14 mouse cellular contexts compared by ENCODE assay signal in the genomic region with DNA sequence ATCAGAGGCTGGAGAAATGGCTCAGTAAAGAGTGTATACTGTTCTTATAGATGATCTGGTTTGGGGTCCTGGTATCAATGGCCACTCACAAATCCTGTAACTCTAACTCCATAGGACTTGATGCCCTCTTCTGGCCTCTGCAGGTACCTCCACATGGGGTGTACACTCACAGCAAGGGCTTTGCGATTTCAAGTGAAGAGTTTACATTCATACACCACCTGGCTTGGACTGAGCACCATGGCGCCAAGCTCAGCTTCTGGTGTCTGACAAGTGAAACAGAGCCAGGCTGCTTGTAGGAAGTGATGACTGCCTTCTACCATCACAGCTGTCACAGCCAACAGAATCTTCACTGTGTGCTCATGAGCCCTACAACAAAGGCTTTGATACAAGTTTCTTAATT. TPM values are rescaled to one million over a fixed set of nuclear protein-coding genes. Genes with fewer than 3 reads are reported as not detected.
A peak's percentile ranks its signal among the peaks of the same experiment; 100 is the strongest.
DNase-seq lines count a peak whose midpoint lies in the region; ATAC-seq and TF ChIP-seq lines count a peak whose summit lies in the region.
"Had no signal": no experiment of that assay in that cellular context is flagged by ENCODE, and none has a peak within 500 bp of the region (broad histone marks: within the 10 kb centered on the region; RNA-seq: fewer than 3 reads in every experiment).

No protein-coding gene starts in this region.

- H3K4me1 ChIP-seq in heart, adult 2 months (ENCODE audit: control insufficient read depth, insufficient read depth, low read length) = no peaks in the 10 kb centered on the region
- H3K4me1 ChIP-seq in limb, embryonic 10.5 days = no peaks in the 10 kb centered on the region
- H3K4me1 ChIP-seq: lung, embryonic 15.5 days; neural tube, embryonic 13.5 days had no signal

- POLR2A ChIA-PET in Patski (lab: Charles Lee) = no interaction called here

- ATAC-seq in Patski = peak; percentile 12

- peak; percentile 36 for TF ChIP-seq CTCF in heart, adult 2 months (IDR thresholded peaks at IDR 0.05)
- no peak for TF ChIP-seq CTCF in Patski (IDR thresholded peaks at IDR 0.05)

- no peaks in the 10 kb centered on the region for H3K36me3 ChIP-seq in heart, adult 2 months (ENCODE audit: control insufficient read depth, insufficient read depth, low read length)
- no peaks in the 10 kb centered on the region for H3K36me3 ChIP-seq in splenic B cell, adult 2 months (ENCODE audit: control insufficient read depth, insufficient read depth, low read length, poor library complexity, severe bottlenecking)
- H3K36me3 ChIP-seq in limb, embryonic 10.5 days = no peaks in the 10 kb centered on the region
- H3K36me3 ChIP-seq: lung, embryonic 15.5 days; neural tube, embryonic 13.5 days had no signal

- H3K9me3 ChIP-seq in limb, embryonic 10.5 days (replicated peaks) = no peaks in the 10 kb centered on the region
- H3K9me3 ChIP-seq: lung, embryonic 15.5 days; neural tube, embryonic 13.5 days had no signal

- in situ Hi-C loops in Patski (cut with MboI; ENCODE audit: low pct_unique_long_range_greater_than_20kb) = no loop called here

- intact Hi-C loops in heart, adult 2 months (cut with DNase I) = no loop called here
- intact Hi-C loops in heart, postnatal 36 days (cut with DNase I) = no loop called here

- H3K79me2 ChIP-seq in heart, adult 2 months (replicated peaks; ENCODE audit: control insufficient read depth, insufficient read depth, low read length) = no peaks in the 10 kb centered on the region

- no peak overlapping the region for H3K4me3 ChIP-seq in heart, adult 2 months
- H3K4me3 ChIP-seq in limb, embryonic 10.5 days = no peak overlapping the region
- H3K4me3 ChIP-seq: lung, embryonic 15.5 days; neural tube, embryonic 13.5 days had no signal

- DNase-seq in heart, adult 2 months = no peak
- DNase-seq in heart, postnatal 36 days = no peak
- peak; percentile 33 for DNase-seq in testis, postnatal 10 days (ENCODE audit: low spot score)
- DNase-seq in testis, postnatal 14 days (ENCODE audit: low spot score) = no peak
- DNase-seq in Patski (ENCODE audit: low read depth, low spot score) = no peak
- DNase-seq in splenic B cell, adult 2 months (ENCODE audit: low read depth, low spot score) = peak; percentile 26
- no peak for DNase-seq in adrenal gland, adult 2 months
- no peak for DNase-seq in limb, embryonic 10.5 days (ENCODE audit: low spot score)
- DNase-seq: heart, postnatal 4 days; kidney, adult 18-20 months; midbrain, embryonic 14.5 days had no signal

- H3K9ac ChIP-seq in heart, adult 2 months (ENCODE audit: low read depth, low read length) = no peak overlapping the region
- H3K9ac ChIP-seq: lung, embryonic 15.5 days; neural tube, embryonic 13.5 days had no signal

- no peak for TF ChIP-seq EP300 in heart, adult 2 months (IDR thresholded peaks at IDR 0.05; ENCODE audit: insufficient read depth, low read depth, low read length)

- no peaks in the 10 kb centered on the region for H3K27me3 ChIP-seq in heart, adult 2 months (ENCODE audit: control insufficient read depth, insufficient read depth, low read length)
- peaks cover 10% of the 10 kb centered on the region for H3K27me3 ChIP-seq in Patski
- peaks cover 2% of the 10 kb centered on the region; the same call in 1 of the 2 replicates for H3K27me3 ChIP-seq in splenic B cell, adult 2 months (ENCODE audit: control insufficient read depth, insufficient read depth, low read length, poor library complexity, severe bottlenecking)
- no peaks in the 10 kb centered on the region for H3K27me3 ChIP-seq in limb, embryonic 10.5 days (ENCODE audit: low read depth, poor library complexity, severe bottlenecking)
- H3K27me3 ChIP-seq: lung, embryonic 15.5 days; neural tube, embryonic 13.5 days had no signal

- WGBS in heart, adult 2 months = 59% methylated on average over 2 of the region's 2 CpGs
- WGBS in limb, embryonic 10.5 days = 75% methylated on average over 2 of the region's 2 CpGs

- CTCF ChIA-PET in Patski (lab: Charles Lee) = interaction anchor here (1.4 kb wide), 3 partner anchors 17 to 44 kb away, joined by 3 to 4 read pairs (median 3); a partner anchor contains a TSS

- no peak for TF ChIP-seq POLR2A in heart, adult 2 months (IDR thresholded peaks at IDR 0.05; ENCODE audit: insufficient read depth, low read depth, low read length)

- H3K27ac ChIP-seq in heart, adult 2 months = no peak overlapping the region
- no peak overlapping the region for H3K27ac ChIP-seq in limb, embryonic 10.5 days
- H3K27ac ChIP-seq: lung, embryonic 15.5 days; neural tube, embryonic 13.5 days had no signal

RNA-seq across cellular contexts. Expression of a gene that starts 35.7 kb away (rescaled TPM):
- 10 to 100 TPM; 17.8 to 21.3 TPM for total RNA-seq in heart, adult 2 months (2021)
- 12.0 and 20.2 TPM in 2 replicates for polyA plus RNA-seq in heart, adult 2 months (2012; rRNA removed)
- total RNA-seq in heart, postnatal 36 days (2021) = 10 to 100 TPM; 18.1 to 20.3 TPM
- 50.9 TPM for polyA plus RNA-seq in Patski (2021)
- 10 to 100 TPM; 30.7 to 35.6 TPM for total RNA-seq in adrenal gland, adult 2 months (2021)
- polyA plus RNA-seq in adrenal gland, adult 2 months (2012; rRNA removed) = 100 and 105 TPM in 2 replicates
- polyA plus RNA-seq in limb, embryonic 10.5 days (2016; fragmentation: Nextera tagmentation; extraction: Ambion mirVana) = 67.8 and 71.4 TPM in 2 replicates

RNA-seq across cellular contexts. Expression of a gene that starts 44.3 kb away (rescaled TPM):
- 1,000 to 10,000 TPM in 1 of 2 experiments, 100 to 1,000 TPM in 1; 909 to 1,075 TPM for total RNA-seq in heart, adult 2 months (2021)
- 1,802 and 2,387 TPM in 2 replicates for polyA plus RNA-seq in heart, adult 2 months (2012; rRNA removed)
- 100 to 1,000 TPM; 895 to 990 TPM for total RNA-seq in heart, postnatal 36 days (2021)
- 1,930 TPM for polyA plus RNA-seq in Patski (2021)
- 1,000 to 10,000 TPM; 1,392 to 1,465 TPM for total RNA-seq in adrenal gland, adult 2 months (2021)
- polyA plus RNA-seq in adrenal gland, adult 2 months (2012; rRNA removed) = 4,067 and 4,322 TPM in 2 replicates
- 3,636 and 3,729 TPM in 2 replicates for polyA plus RNA-seq in limb, embryonic 10.5 days (2016; fragmentation: Nextera tagmentation; extraction: Ambion mirVana)

RNA-seq across cellular contexts. Expression of a gene that starts 48.9 kb away (rescaled TPM):
- not detected for total RNA-seq in heart, adult 2 months (2021)
- polyA plus RNA-seq in heart, adult 2 months (2012; rRNA removed) = 0.18 TPM in 2 replicates
- not detected for total RNA-seq in heart, postnatal 36 days (2021)
- polyA plus RNA-seq in Patski (2021) = 0.08 TPM
- under 1 TPM in 1 of 2 experiments, not detected in 1; 0.10 TPM for total RNA-seq in adrenal gland, adult 2 months (2021)
- polyA plus RNA-seq in adrenal gland, adult 2 months (2012; rRNA removed) = 0.12 and 0.26 TPM in 2 replicates
- polyA plus RNA-seq in limb, embryonic 10.5 days (2016; fragmentation: Nextera tagmentation; extraction: Ambion mirVana) = 0.16 and 0.23 TPM in 2 replicates
- total RNA-seq: adrenal gland, adult 18-20 months had no signal

Comparison
In these comparisons a context has a peak if more than half of its experiments do, and no peak if none do; other contexts are left out.
1. DNase-seq: peak in testis, postnatal 10 days (single experiment) and splenic B cell, adult 2 months (single experiment); none in heart, adult 2 months (0 of 2), heart, postnatal 36 days (0 of 2), testis, postnatal 14 days (single experiment), Patski (single experiment), adrenal gland, adult 2 months (single experiment) and limb, embryonic 10.5 days (single experiment).